Mouse (Mus musculus) small intestine, adult 10 weeks (tissue): ENCODE measurements around the gene Olfr814. TPM values are rescaled to one million over a fixed set of nuclear protein-coding genes. Genes with fewer than 3 reads are reported as not detected.

Experiments
- polyA plus RNA-seq: library from polyadenylated mRNA; stranded (reverse); fragments of 350-450 nt; fragmentation: Illumina TruSeq; extraction: RNeasy Lipid Tissue Mini Kit (QIAGEN cat#74804); gene quantifications from one replicate; pipeline ENCODE4 v1.2.3, GENCODE M21; 2014; ENCODE audit warnings: low replicate concordance

Gene Olfr814
- polyA plus RNA-seq = not detected

DNA sequence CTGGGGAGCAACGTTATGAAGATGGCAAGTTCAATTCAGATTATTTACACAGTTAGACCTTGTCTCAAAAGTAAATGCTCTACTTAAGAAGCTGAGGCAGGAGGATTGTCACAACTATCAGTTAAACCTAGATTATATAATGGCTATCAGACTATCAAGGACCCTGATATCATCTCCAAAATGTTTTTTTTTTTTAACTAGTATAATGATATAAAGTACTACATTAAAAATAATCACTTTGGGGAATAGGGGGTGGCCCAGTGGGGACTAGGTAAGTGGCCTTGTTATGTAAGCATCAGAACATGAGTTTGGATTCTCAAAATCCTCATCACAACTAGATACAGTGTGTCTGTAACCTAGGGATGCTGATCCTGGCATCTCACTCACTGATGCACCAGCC lies at the start of gene Olfr814:
TSS of gene Olfr814 (minus strand) at position 101 of the 400 bp plus-strand sequence.

DNA sequence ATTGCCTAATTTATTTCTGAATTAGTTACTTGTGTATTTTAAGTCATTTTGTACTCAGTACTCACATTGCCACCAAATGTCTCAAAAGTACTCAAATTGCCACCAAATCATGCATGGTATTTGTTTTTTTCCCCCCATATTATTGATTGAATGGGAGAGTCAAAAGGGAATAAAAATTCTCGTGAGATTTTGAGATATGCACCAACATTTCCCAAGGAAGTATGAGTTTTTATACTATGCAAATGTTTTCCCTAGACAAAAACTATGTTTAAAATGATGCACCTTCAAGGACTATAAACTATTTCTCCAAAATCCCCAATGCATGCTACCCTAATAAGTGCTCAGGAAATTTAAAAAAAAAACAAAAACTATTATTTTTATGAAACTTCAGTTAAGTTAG lies 35.8 kb upstream of the Olfr814 start, which contains the start of gene Olfr816:
TSS of gene Olfr816 (minus strand) at position 101 of the 400 bp plus-strand sequence.

DNA sequence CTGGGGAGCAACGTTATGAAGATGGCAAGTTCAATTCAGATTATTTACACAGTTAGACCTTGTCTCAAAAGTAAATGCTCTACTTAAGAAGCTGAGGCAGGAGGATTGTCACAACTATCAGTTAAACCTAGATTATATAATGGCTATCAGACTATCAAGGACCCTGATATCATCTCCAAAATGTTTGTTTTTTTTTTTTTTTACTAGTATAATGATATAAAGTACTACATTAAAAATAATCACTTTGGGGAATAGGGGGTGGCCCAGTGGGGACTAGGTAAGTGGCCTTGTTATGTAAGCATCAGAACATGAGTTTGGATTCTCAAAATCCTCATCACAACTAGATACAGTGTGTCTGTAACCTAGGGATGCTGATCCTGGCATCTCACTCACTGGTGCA lies 26.1 kb upstream of the Olfr814 start, which contains the start of gene Olfr815:
TSS of gene Olfr815 (minus strand) at position 101 of the 400 bp plus-strand sequence.

GRCm38 (mm10) chr10:129855067-129855466 lies 24.6 kb downstream of the Olfr814 start, which contains the start of gene Olfr813:
Gene Olfr813, plus strand, starts transcription at chr10:129855367.

DNA sequence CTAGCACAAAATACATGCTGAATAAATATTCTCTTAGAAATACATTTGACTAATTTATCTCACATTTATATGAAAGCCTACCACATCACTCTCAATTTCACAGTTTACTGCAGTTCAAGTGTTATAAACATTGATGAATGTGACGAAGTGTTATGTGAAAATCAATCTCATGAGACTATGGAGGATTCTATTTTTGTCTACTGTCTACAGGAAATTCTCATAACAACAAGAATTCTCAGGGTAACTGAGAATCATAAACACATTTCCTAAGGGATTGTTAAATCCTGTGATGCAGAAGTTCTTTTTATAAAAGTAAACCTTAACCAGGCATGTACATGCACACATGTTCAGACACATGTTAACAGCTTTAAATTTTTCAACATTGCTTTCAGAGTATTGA lies 33.7 kb downstream of the Olfr814 start, which contains the start of gene Olfr812:
TSS of gene Olfr812 (minus strand) at position 101 of the 400 bp plus-strand sequence.

Other genes starting within 250 kb of the Olfr814 start
- gene Olfr799, start 242.4 kb downstream of the Olfr814 start, polyA plus RNA-seq = not detected
- not detected for gene Olfr800, start 222.2 kb downstream of the Olfr814 start, polyA plus RNA-seq
- not detected for gene Olfr801, start 206.0 kb downstream of the Olfr814 start, polyA plus RNA-seq
- not detected for gene Olfr802, start 191.7 kb downstream of the Olfr814 start, polyA plus RNA-seq
- gene Olfr803, start 185.6 kb downstream of the Olfr814 start, polyA plus RNA-seq = not detected
- gene Olfr804, start 176.6 kb downstream of the Olfr814 start, polyA plus RNA-seq = not detected
- gene Olfr805, start 150.5 kb downstream of the Olfr814 start, polyA plus RNA-seq = not detected
- not detected for gene Olfr806, start 137.9 kb downstream of the Olfr814 start, polyA plus RNA-seq
- not detected for gene Olfr807, start 122.1 kb downstream of the Olfr814 start, polyA plus RNA-seq
- gene Olfr808, start 114.4 kb downstream of the Olfr814 start, polyA plus RNA-seq = not detected
- not detected for gene Olfr809, start 105.2 kb downstream of the Olfr814 start, polyA plus RNA-seq
- not detected for gene Olfr810, start 84.9 kb downstream of the Olfr814 start, polyA plus RNA-seq
- gene Olfr811, start 75.5 kb downstream of the Olfr814 start, polyA plus RNA-seq = not detected
- not detected for gene Olfr812, start 33.8 kb downstream of the Olfr814 start, polyA plus RNA-seq
- not detected for gene Olfr813, start 24.5 kb downstream of the Olfr814 start, polyA plus RNA-seq
- not detected for gene Olfr815, start 26.0 kb upstream of the Olfr814 start, polyA plus RNA-seq
- not detected for gene Olfr816, start 35.7 kb upstream of the Olfr814 start, polyA plus RNA-seq
- not detected for gene Olfr818, start 69.2 kb upstream of the Olfr814 start, polyA plus RNA-seq
- not detected for gene Olfr819, start 87.4 kb upstream of the Olfr814 start, polyA plus RNA-seq
- not detected for gene Olfr247, start 96.3 kb upstream of the Olfr814 start, polyA plus RNA-seq
- gene Gm10310, start 105.2 kb upstream of the Olfr814 start, polyA plus RNA-seq = not detected
- gene Olfr820, start 132.8 kb upstream of the Olfr814 start, polyA plus RNA-seq = not detected
- not detected for gene Olfr821, start 150.5 kb upstream of the Olfr814 start, polyA plus RNA-seq
- gene Olfr822, start 191.4 kb upstream of the Olfr814 start, polyA plus RNA-seq = not detected
- not detected for gene Olfr823, start 235.5 kb upstream of the Olfr814 start, polyA plus RNA-seq